Mouse (Mus musculus): ENCODE results near the gene Urad. TPM values are rescaled to one million over a fixed set of nuclear protein-coding genes. Genes with fewer than 3 reads are reported as not detected.

Gene Urad
- polyA plus RNA-seq, 1 experiment from 2014 or later, result not detected

DNA sequence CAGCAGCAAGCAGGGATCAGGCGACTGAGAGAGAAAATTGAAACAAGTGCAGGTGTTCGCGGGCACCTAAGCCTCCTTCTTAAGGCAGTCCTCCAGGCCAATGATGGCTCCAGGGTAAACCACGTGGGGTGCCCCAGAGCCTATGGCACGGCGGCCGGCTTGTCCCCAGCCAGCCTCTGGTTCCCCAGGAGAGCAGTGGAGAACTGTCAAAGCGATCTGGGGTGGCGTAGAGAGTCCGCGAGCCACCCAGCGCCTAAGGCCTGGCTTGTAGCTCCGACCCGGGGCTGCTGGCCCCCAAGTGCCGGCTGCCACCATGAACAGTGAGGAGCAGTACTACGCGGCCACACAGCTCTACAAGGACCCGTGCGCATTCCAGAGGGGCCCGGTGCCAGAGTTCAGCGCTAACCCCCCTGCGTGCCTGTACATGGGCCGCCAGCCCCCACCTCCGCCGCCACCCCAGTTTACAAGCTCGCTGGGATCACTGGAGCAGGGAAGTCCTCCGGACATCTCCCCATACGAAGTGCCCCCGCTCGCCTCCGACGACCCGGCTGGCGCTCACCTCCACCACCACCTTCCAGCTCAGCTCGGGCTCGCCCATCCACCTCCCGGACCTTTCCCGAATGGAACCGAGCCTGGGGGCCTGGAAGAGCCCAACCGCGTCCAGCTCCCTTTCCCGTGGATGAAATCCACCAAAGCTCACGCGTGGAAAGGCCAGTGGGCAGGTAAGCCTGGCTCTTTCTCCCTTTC, 52.1 kb downstream of the Urad start, which contains the start of gene Pdx1:
Pdx1 (plus strand) TSS at position 34 of the 747 bp plus-strand sequence.
- ATAC-seq, result no peak
- Histone ChIP-seq H3K36me3 (ENCODE audit: poor library complexity, severe bottlenecking) (no peaks in the 10 kb centered on the region), H3K9ac (no peak within 1 kb of the TSS), H3K9me3 (replicated peaks) (no peaks in the 10 kb centered on the region), H3K27ac (no peak within 1 kb of the TSS), H3K4me3 (no peak within 1 kb of the TSS; the same call in 1 of the 2 replicates), H3K4me2 (no peak within 1 kb of the TSS), H3K4me1 (no peaks in the 10 kb centered on the region), H3K27me3 (peaks cover 98% of the 10 kb centered on the region)
- 3% methylated on average over 38 of the region's 44 CpGs for WGBS

DNA sequence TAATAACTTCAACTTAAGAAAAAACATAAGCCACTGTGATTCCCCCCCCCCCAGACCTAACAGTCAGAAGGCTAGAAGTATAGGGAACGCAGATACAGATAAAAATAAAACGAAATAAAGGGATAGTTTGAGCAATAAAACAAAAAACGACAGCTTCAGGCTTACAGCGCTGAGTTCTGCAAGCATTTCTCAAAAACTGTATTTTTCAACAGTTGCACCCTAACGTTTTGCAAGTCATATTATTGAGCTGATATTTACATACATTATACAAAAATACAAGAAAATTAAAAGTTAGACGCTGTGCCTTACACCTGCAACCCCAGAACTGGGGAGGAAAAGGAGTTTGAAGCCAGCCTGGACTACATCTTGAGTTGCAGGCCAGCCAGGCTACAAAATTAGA, 52.9 kb downstream of the Urad start:
- Histone ChIP-seq H3K36me3 (ENCODE audit: poor library complexity, severe bottlenecking) (no peaks in the 10 kb centered on the region), H3K4me2 (no peak overlapping the region), H3K27ac (no peak overlapping the region), H3K27me3 (peaks cover 96% of the 10 kb centered on the region), H3K4me3 (no peak overlapping the region), H3K9me3 (replicated peaks) (no peaks in the 10 kb centered on the region), H3K9ac (no peak overlapping the region), H3K4me1 (no peaks in the 10 kb centered on the region)
- no peak for ATAC-seq
- WGBS, result 3% methylated on average over 6 of the region's 6 CpGs

DNA sequence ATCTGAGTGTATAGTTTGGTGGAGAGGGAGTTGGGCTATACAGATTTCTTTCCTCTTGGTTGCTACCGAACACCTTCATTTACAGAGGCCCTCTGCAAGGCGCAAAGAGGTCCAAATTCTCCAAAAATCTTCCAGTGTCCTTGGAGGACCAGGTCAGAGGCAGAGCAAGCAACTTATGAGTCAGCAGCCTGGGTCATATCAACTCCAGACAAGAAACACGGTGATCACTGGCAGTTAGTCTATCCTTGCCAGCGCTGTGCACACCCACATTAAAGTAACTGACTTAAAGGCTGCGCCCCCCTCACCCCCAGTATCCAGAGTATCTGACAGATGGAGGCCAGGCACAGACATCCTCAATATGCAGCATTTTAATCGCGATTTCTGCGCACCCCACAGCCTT, 53.5 kb downstream of the Urad start:
- no peak for ATAC-seq
- H3K4me1 ChIP-seq, result no peaks in the 10 kb centered on the region
- no peak overlapping the region for H3K27ac ChIP-seq
- no peaks in the 10 kb centered on the region for H3K36me3 ChIP-seq (ENCODE audit: poor library complexity, severe bottlenecking)
- H3K9ac ChIP-seq, result no peak overlapping the region
- 1% methylated on average over 8 of the region's 8 CpGs for WGBS
- H3K4me2 ChIP-seq, result no peak overlapping the region
- H3K9me3 ChIP-seq (replicated peaks), result no peaks in the 10 kb centered on the region
- no peak overlapping the region for H3K4me3 ChIP-seq
- H3K27me3 ChIP-seq, result peaks cover 97% of the 10 kb centered on the region

DNA sequence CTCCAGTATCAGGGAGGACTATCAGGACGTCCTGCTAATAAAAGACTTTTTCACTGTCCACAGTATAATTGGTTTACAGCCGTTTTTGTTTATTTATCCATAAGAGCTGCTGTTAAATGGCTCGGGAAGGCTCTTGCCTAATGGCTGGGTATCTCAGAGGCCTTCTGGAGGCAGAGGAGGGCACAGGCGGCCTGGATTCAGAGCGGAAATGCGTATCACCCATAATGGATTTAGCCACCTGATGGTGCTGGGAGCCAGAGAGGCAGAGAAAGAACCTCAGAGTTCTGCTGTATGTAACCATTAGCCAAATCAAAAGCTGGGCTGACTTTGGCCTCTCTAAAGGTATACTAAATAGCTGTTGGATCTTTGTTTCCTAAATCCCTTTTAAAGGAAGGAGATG, 54.8 kb downstream of the Urad start:
- H3K27me3 ChIP-seq, result peaks cover 92% of the 10 kb centered on the region
- H3K4me2 ChIP-seq, result no peak overlapping the region
- H3K4me3 ChIP-seq, result no peak overlapping the region
- no peaks in the 10 kb centered on the region for H3K9me3 ChIP-seq (replicated peaks)
- H3K4me1 ChIP-seq, result no peaks in the 10 kb centered on the region
- H3K27ac ChIP-seq, result no peak overlapping the region
- 14% methylated on average over 6 of the region's 6 CpGs for WGBS
- no peak for ATAC-seq
- H3K9ac ChIP-seq, result no peak overlapping the region
- H3K36me3 ChIP-seq (ENCODE audit: poor library complexity, severe bottlenecking), result no peaks in the 10 kb centered on the region

Small RNA genes within 50 kb of the gene (microRNA-seq; reads per million reads assigned to microRNA genes)
- gene Mir7k, result not detected

Other genes starting within 250 kb of the Urad start
- 4.7 and 5.6 TPM in 2 replicates for gene Lnx2, start 245.9 kb downstream of the Urad start, polyA plus RNA-seq (2015; fragmentation: Nextera tagmentation; extraction: Ambion mirVana)
- 105 and 118 TPM in 2 replicates for gene Polr1d, start 245.4 kb downstream of the Urad start, polyA plus RNA-seq (2015; fragmentation: Nextera tagmentation; extraction: Ambion mirVana)
- gene Gsx1, start 133.7 kb downstream of the Urad start, polyA plus RNA-seq (2015; fragmentation: Nextera tagmentation; extraction: Ambion mirVana), result 4.0 and 4.7 TPM in 2 replicates
- gene Pdx1, start 52.5 kb downstream of the Urad start, polyA plus RNA-seq (2015; fragmentation: Nextera tagmentation; extraction: Ambion mirVana), result not detected in 2 replicates
- gene Cdx2, start 15.2 kb downstream of the Urad start, polyA plus RNA-seq (2015; fragmentation: Nextera tagmentation; extraction: Ambion mirVana), result not detected in 2 replicates
- gene Flt3, start 78.0 kb upstream of the Urad start, polyA plus RNA-seq (2015; fragmentation: Nextera tagmentation; extraction: Ambion mirVana), result 0.04 and 0.08 TPM in 2 replicates
- gene Pan3, start 107.7 kb upstream of the Urad start, polyA plus RNA-seq (2015; fragmentation: Nextera tagmentation; extraction: Ambion mirVana), result 67.5 and 68.1 TPM in 2 replicates